Mouse (Mus musculus): ENCODE data around the gene Ubtd1. TPM values are rescaled to one million over a fixed set of nuclear protein-coding genes. Genes with fewer than 3 reads are reported as not detected.

The Ubtd1 gene
- polyA plus RNA-seq, 1 experiment from 2014 or later = 21.3 TPM

GRCm38 (mm10) chr19:42061443-42061842 lies 79.9 kb downstream of the Ubtd1 start:
- no peaks in the 10 kb centered on the region for H3K9me3 ChIP-seq (ENCODE audit: control insufficient read depth, low read length)
- TF ChIP-seq EP300 (optimal IDR thresholded peaks at IDR 0.05) (no peak), CTCF (IDR thresholded peaks at IDR 0.05; ENCODE audit: low read depth) (no peak)
- no peak overlapping the region for H3K27ac ChIP-seq (replicated peaks)
- H3K36me3 ChIP-seq (ENCODE audit: control insufficient read depth, insufficient read depth, low read length) = no peaks in the 10 kb centered on the region
- H3K4me2 ChIP-seq (replicated peaks; ENCODE audit: low read depth) = no peak overlapping the region
- no peak for ATAC-seq (ENCODE audit: low FRiP score, low TSS enrichment)
- H3K27me3 ChIP-seq (ENCODE audit: control insufficient read depth, insufficient read depth, low read length) = no peaks in the 10 kb centered on the region
- H3K4me3 ChIP-seq (ENCODE audit: low read depth, low read length) = no peak overlapping the region
- no peak for DNase-seq (ENCODE audit: low spot score)
- H3K9ac ChIP-seq (ENCODE audit: low read length) = no peak overlapping the region
- no peaks in the 10 kb centered on the region for H3K4me1 ChIP-seq (replicated peaks; ENCODE audit: control insufficient read depth, insufficient read depth)
- 92% methylated on average over 7 of the region's 7 CpGs for WGBS

- Histone ChIP-seq H3K27me3 (ENCODE audit: control insufficient read depth, insufficient read depth, low read length) (no peaks in the 10 kb centered on the region), H3K27ac (replicated peaks) (no peak overlapping the region), H3K4me2 (replicated peaks; ENCODE audit: low read depth) (no peak overlapping the region), H3K9ac (ENCODE audit: low read length) (peak overlapping the region; percentile 13; the same call in 1 of the 2 replicates), H3K4me3 (ENCODE audit: low read depth, low read length) (no peak overlapping the region), H3K9me3 (ENCODE audit: control insufficient read depth, low read length) (no peaks in the 10 kb centered on the region), H3K36me3 (ENCODE audit: control insufficient read depth, insufficient read depth, low read length) (no peaks in the 10 kb centered on the region), H3K4me1 (replicated peaks; ENCODE audit: control insufficient read depth, insufficient read depth) (no peaks in the 10 kb centered on the region)
- TF ChIP-seq EP300 (optimal IDR thresholded peaks at IDR 0.05) (no peak), CTCF (IDR thresholded peaks at IDR 0.05; ENCODE audit: low read depth) (no peak)
- no peak for DNase-seq (ENCODE audit: low spot score)
- no peak for ATAC-seq (ENCODE audit: low FRiP score, low TSS enrichment)
- WGBS = 74% methylated on average over 11 of the region's 11 CpGs
These were observed 87.1 kb downstream of the Ubtd1 start for GRCm38 (mm10) chr19:42068441-42069240.

GRCm38 (mm10) chr19:42069241-42069525 lies 87.6 kb downstream of the Ubtd1 start:
- H3K4me3 ChIP-seq (ENCODE audit: low read depth, low read length) = no peak overlapping the region
- no peaks in the 10 kb centered on the region for H3K36me3 ChIP-seq (ENCODE audit: control insufficient read depth, insufficient read depth, low read length)
- H3K4me1 ChIP-seq (replicated peaks; ENCODE audit: control insufficient read depth, insufficient read depth) = no peaks in the 10 kb centered on the region
- 39% methylated on average over 6 of the region's 6 CpGs for WGBS
- no peak overlapping the region for H3K9ac ChIP-seq (ENCODE audit: low read length)
- DNase-seq (ENCODE audit: low spot score) (no peak), ATAC-seq (ENCODE audit: low FRiP score, low TSS enrichment) (no peak)
- TF ChIP-seq CTCF (IDR thresholded peaks at IDR 0.05; ENCODE audit: low read depth) = peak; percentile 78
- TF ChIP-seq EP300 (optimal IDR thresholded peaks at IDR 0.05) = no peak
- H3K4me2 ChIP-seq (replicated peaks; ENCODE audit: low read depth) = no peak overlapping the region
- no peak overlapping the region for H3K27ac ChIP-seq (replicated peaks)
- H3K9me3 ChIP-seq (ENCODE audit: control insufficient read depth, low read length) = no peaks in the 10 kb centered on the region
- H3K27me3 ChIP-seq (ENCODE audit: control insufficient read depth, insufficient read depth, low read length) = no peaks in the 10 kb centered on the region

GRCm38 (mm10) chr19:42071221-42071620 lies 89.7 kb downstream of the Ubtd1 start:
- ATAC-seq (ENCODE audit: low FRiP score, low TSS enrichment) = no peak
- H3K27ac ChIP-seq (replicated peaks) = no peak overlapping the region
- no peaks in the 10 kb centered on the region for H3K27me3 ChIP-seq (ENCODE audit: control insufficient read depth, insufficient read depth, low read length)
- H3K36me3 ChIP-seq (ENCODE audit: control insufficient read depth, insufficient read depth, low read length) = no peaks in the 10 kb centered on the region
- no peaks in the 10 kb centered on the region for H3K4me1 ChIP-seq (replicated peaks; ENCODE audit: control insufficient read depth, insufficient read depth)
- no peak for TF ChIP-seq EP300 (optimal IDR thresholded peaks at IDR 0.05)
- peak; percentile 61 for TF ChIP-seq CTCF (IDR thresholded peaks at IDR 0.05; ENCODE audit: low read depth)
- no peak overlapping the region for H3K4me3 ChIP-seq (ENCODE audit: low read depth, low read length)
- DNase-seq (ENCODE audit: low spot score) = no peak
- 72% methylated on average over 7 of the region's 7 CpGs for WGBS
- H3K9me3 ChIP-seq (ENCODE audit: control insufficient read depth, low read length) = no peaks in the 10 kb centered on the region
- H3K4me2 ChIP-seq (replicated peaks; ENCODE audit: low read depth) = no peak overlapping the region
- H3K9ac ChIP-seq (ENCODE audit: low read length) = no peak overlapping the region

GRCm38 (mm10) chr19:42071886-42072608 lies 90.5 kb downstream of the Ubtd1 start:
- Histone ChIP-seq H3K27ac (replicated peaks) (no peak overlapping the region), H3K9ac (ENCODE audit: low read length) (no peak overlapping the region), H3K9me3 (ENCODE audit: control insufficient read depth, low read length) (no peaks in the 10 kb centered on the region), H3K27me3 (ENCODE audit: control insufficient read depth, insufficient read depth, low read length) (no peaks in the 10 kb centered on the region), H3K36me3 (ENCODE audit: control insufficient read depth, insufficient read depth, low read length) (no peaks in the 10 kb centered on the region), H3K4me3 (ENCODE audit: low read depth, low read length) (no peak overlapping the region), H3K4me2 (replicated peaks; ENCODE audit: low read depth) (no peak overlapping the region), H3K4me1 (replicated peaks; ENCODE audit: control insufficient read depth, insufficient read depth) (no peaks in the 10 kb centered on the region)
- DNase-seq (ENCODE audit: low spot score) (no peak), ATAC-seq (ENCODE audit: low FRiP score, low TSS enrichment) (0 out of 2 replicates have a peak, but pooled peaks have one; percentile 36)
- TF ChIP-seq EP300 (optimal IDR thresholded peaks at IDR 0.05) (no peak), CTCF (IDR thresholded peaks at IDR 0.05; ENCODE audit: low read depth) (no peak)
- 76% methylated on average over 15 of the region's 15 CpGs for WGBS

GRCm38 (mm10) chr19:42072802-42073201 lies 91.2 kb downstream of the Ubtd1 start:
- no peak for ATAC-seq (ENCODE audit: low FRiP score, low TSS enrichment)
- H3K27ac ChIP-seq (replicated peaks) = no peak overlapping the region

More at GRCm38 (mm10) chr19:42072802-42073201, 91.2 kb downstream of the Ubtd1 start:
- WGBS = 72% methylated on average over 7 of the region's 7 CpGs
- Histone ChIP-seq H3K36me3 (ENCODE audit: control insufficient read depth, insufficient read depth, low read length) (no peaks in the 10 kb centered on the region), H3K4me2 (replicated peaks; ENCODE audit: low read depth) (no peak overlapping the region), H3K9me3 (ENCODE audit: control insufficient read depth, low read length) (no peaks in the 10 kb centered on the region), H3K4me3 (ENCODE audit: low read depth, low read length) (no peak overlapping the region), H3K9ac (ENCODE audit: low read length) (no peak overlapping the region), H3K27me3 (ENCODE audit: control insufficient read depth, insufficient read depth, low read length) (no peaks in the 10 kb centered on the region), H3K4me1 (replicated peaks; ENCODE audit: control insufficient read depth, insufficient read depth) (no peaks in the 10 kb centered on the region)
- no peak for TF ChIP-seq EP300 (optimal IDR thresholded peaks at IDR 0.05)
- TF ChIP-seq CTCF (IDR thresholded peaks at IDR 0.05; ENCODE audit: low read depth) = peak; percentile 55
- no peak for DNase-seq (ENCODE audit: low spot score)
